Mouse (Mus musculus): ENCODE data around the gene Cryzl2.

Cryzl2 gene

DNA sequence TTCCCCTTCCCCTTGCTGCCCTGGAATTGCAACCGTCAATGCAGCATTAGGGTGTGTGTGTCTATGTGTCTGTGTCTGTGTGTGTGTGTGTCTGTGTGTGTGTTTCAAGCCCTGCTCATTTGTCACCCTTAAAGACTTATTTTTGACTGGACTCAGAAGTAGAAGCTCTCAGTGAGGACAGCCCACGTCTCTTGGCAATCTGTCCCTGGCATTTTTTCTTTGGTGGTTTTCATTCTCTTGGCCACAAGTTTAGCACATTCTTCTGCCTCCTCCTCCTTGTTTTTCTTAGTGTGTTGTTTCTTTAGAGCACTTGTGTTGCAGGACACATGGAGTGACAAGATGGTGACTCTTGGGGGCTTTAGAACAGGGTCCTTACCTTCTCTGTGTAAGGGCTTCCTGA lies 17.9 kb downstream of the Cryzl2 start:
- no peak for DNase-seq (ENCODE audit: low read depth)

DNA sequence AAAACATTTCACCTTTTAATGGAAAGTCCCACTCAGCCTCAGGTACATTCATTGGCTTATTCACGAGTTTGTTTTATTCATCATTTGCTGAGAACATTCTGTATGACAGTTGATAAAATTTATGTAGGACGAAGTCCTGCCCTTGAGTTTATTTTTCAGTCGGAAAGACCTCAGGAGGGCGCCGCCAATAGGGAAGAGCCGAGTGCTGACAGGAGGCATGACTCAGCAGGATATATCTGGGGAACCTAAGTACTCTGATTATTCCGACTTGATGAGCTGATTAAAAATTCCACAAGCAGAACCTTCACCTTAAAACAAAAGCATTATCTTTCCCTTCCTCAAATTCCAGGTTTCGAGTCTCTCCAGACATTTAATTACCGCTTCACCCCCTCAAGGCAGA lies 21.7 kb downstream of the Cryzl2 start:
- no peak for DNase-seq (ENCODE audit: low read depth)

GRCm38 (mm10) chr1:157480901-157481300 lies 22.5 kb downstream of the Cryzl2 start:
- DNase-seq (ENCODE audit: low read depth) = no peak

GRCm38 (mm10) chr1:157481666-157482065 lies 23.3 kb downstream of the Cryzl2 start:
- no peak for DNase-seq (ENCODE audit: low read depth)

DNA sequence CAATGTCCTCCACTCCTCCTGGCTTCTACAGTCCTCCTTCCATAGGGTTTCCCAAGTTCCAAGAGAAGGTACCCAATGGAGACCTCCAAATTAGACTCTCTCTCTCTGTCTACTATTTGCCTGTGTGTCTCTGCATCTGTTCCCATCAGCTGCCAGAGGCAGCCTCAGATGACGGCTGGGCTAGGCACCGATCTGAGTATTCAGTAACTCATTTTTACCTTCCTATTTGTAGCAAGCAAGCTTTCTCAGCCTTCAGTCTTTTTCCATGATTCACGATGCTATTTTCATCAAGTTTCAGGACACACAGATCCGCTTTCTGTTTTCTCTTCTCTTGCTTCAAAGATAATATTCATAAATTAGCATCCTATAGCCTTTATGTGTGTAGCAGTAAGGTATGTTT lies 25.8 kb downstream of the Cryzl2 start:
- no peak for DNase-seq (ENCODE audit: low read depth)

DNA sequence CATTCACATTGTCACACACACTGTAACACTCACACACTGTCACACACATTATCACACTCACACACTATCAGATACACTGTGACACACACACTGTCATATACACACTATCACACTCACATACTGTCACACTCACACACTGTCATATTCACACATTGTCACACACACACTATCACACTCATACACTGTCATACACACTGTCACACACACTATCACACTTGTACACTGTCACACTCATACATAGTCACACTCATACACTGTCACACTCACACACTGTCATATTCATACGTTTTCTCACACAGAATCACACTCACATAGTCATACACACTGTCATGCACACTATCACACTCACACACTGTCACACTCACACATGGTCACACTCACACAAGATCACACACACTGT lies 42.3 kb downstream of the Cryzl2 start:
- no peak for DNase-seq (ENCODE audit: low read depth)

- no peak for DNase-seq (ENCODE audit: low read depth)
Observed at GRCm38 (mm10) chr1:157501352-157501945, 43.1 kb downstream of the Cryzl2 start.

GRCm38 (mm10) chr1:157503071-157503470 lies 44.7 kb downstream of the Cryzl2 start:
- DNase-seq (ENCODE audit: low read depth) = no peak

GRCm38 (mm10) chr1:157506522-157506921 lies 48.1 kb downstream of the Cryzl2 start, which contains the start of gene Sec16b:
TSS of gene Sec16b (plus strand) at chr1:157506728.
- DNase-seq (ENCODE audit: low read depth) = no peak

- DNase-seq (ENCODE audit: low read depth) = no peak
Observed at GRCm38 (mm10) chr1:157506995-157507595, 48.7 kb downstream of the Cryzl2 start.

GRCm38 (mm10) chr1:157507814-157508213 lies 49.4 kb downstream of the Cryzl2 start:
- no peak for DNase-seq (ENCODE audit: low read depth)

DNA sequence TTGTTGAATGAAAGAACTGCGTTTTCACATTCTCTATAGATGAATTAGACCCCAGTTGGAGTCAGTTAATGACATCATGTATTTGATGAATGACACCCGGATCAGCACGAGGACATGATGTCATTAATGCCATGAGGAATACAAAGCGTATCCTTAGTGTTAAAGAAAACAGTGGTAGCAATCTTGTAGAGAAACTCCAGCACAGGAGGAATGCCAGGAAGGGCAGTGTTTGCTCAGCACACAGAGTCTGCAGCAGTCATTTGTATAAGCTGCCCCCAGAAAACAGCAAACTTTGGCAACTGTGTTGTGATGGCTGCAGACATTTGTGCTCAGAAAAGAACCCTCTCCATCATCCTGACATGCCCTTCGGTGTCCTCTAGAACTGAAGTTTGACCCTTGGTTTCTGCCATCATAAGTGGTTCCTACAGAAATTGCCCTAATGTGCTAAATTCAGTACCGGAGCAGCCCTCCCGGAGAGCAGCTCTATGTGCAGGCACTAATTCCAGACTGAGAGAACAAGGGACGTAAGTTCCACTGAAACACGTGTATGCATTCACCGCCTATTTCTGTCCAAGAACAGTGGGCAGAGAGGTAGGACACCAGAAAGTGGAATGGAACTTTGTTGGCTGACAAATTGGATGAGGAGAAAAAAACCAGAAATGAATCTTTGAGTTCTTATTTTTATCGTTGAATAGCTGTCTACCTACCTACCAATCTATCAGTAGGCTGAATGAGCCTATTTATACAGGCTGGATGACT lies 54.5 kb downstream of the Cryzl2 start:
- DNase-seq (ENCODE audit: low read depth) = no peak

DNA sequence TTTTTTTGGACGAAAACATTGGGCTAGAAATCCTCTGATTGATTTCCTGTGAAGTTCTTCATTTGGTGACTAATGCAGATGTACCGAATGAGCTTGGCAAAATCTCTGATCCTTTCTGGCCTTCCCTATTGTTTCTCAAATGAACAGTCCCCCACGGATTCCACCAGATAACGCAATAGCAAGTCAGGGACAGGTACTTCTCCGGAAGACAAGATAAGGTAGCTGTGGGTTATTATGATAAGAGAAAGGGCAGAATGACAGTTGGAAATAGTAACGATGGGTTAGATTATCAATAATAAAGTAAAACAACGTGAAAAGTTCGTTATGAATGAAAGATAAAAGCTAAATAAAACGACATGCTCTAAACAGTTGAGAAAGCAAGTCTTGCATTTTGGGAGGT lies 55.2 kb downstream of the Cryzl2 start:
- DNase-seq (ENCODE audit: low read depth) = no peak

DNA sequence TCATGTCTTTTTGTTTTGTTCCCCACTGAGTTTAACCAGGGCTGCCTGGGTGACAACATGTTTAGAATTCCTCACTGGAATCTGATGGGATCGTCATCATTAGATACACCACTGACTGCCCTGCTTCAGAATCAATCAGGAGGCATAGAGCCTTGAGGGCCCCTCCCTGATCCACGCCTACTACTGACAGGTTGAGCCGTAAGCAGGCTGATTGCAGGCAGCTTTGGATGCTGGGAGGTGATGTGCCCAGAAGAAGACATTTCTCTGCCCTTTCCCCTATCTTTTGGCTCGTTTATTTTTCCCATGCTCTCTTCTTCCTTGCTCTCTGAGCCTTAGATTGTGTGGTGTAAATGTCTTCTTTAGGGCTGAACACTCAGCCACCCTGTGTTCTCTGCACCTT lies 55.9 kb downstream of the Cryzl2 start:
- DNase-seq (ENCODE audit: low read depth) = no peak

GRCm38 (mm10) chr1:157516838-157517808 lies 58.7 kb downstream of the Cryzl2 start:
- DNase-seq (ENCODE audit: low read depth) = no peak

GRCm38 (mm10) chr1:157518111-157518523 lies 59.7 kb downstream of the Cryzl2 start:
- no peak for DNase-seq (ENCODE audit: low read depth)

- no peak for DNase-seq (ENCODE audit: low read depth)
Observed at GRCm38 (mm10) chr1:157519396-157519795, 61.0 kb downstream of the Cryzl2 start.

DNA sequence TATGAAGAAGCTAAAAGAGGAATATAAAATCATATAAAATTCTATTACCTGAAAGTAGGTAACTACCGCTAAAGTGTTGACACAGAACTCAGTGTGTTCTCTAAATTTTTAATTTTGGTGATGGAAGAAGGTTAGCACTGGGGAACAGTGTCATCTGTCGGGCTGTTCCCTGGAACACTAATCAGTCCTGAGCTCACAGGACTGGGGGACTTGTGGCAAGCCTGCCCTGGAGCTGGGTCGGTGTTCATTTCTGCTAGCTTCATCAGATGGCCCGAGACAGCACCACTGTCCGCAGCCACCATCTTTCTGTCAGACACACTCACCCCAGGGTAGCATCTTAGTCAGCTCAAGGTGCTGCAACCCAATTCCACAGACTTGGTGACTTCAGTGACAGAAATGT lies 63.9 kb downstream of the Cryzl2 start:
- no peak for DNase-seq (ENCODE audit: low read depth)

GRCm38 (mm10) chr1:157524775-157525174 lies 66.4 kb downstream of the Cryzl2 start:
- DNase-seq (ENCODE audit: low read depth) = no peak

DNA sequence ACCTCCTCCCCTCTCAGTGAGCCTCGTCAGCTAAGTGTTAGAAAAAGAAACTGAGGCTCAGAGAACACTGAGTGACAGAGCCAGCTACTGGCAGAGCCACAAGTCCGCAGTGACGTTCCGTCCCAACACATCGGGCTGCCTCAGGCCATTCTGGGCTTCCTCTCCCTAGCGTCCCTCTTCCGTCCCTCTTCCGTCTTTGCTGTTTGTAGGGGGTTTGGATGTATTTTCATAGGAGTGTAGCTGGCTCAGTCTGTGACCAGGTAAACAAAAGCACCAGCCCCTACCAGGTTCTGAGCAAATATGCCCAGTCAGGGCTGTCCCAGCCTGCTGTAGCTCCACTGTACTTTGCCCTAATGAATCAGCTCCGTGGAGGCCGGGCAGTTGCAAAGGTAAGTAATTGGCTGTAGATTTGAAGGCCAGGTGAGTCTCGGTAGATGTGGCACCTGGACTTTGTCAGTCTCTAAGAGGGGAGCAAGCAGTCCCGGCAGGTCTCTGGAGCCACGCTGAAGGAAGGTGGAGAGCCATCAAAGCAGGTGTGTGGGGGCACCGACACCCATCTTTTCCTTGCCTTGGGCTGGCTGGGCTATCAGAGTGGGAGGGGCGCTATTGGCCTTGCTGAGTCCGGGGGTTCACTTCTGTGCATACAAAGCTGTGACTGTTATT lies 67.4 kb downstream of the Cryzl2 start:
- DNase-seq (ENCODE audit: low read depth) = no peak

DNA sequence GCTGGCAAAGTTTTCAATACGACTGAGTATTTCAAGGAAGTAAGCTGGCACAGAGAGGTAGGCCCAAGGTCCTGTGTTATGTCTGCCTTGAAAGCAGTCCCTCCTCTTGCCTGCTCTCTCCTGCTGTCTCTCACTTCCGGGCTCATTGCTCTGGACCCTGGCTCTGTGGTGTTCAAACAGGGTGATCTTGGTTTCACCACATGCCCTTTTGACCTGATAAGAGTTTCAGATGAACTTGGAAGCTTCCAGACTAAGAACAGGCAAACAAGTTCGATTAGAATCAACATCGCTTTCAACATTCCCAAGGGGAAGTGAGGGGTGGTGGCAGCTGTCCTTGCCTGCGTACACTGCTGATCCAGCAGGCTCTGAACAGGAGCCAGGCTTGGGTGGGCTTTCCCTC lies 68.2 kb downstream of the Cryzl2 start:
- no peak for DNase-seq (ENCODE audit: low read depth)

Measured in induced T-regulatory cell, adult 2 months (primary cell).